Mouse (Mus musculus) heart, adult 2 months (tissue): ENCODE data around the gene Vps35.
A peak's percentile ranks its signal among the peaks of the same experiment; 100 is the strongest.

Source experiments
- CTCF ChIP-seq: fragments of 200-600 bp; IDR thresholded peaks from 2 replicates; pipeline ENCODE4 v1.8.1; 2022; ENCODE audit warnings: antibody characterized with exemption, mild to moderate bottlenecking, moderate library complexity
- EP300 ChIP-seq: fragments of 200-500 bp; IDR thresholded peaks from 2 replicates; pipeline ENCODE4 v1.6.1; 2011; ENCODE audit warnings: low read depth, low read length, control low read depth; ENCODE audit not compliant: insufficient read depth
- POLR2A ChIP-seq: fragments of 200-500 bp; IDR thresholded peaks from 2 replicates; pipeline ENCODE4 v1.6.1; 2011; ENCODE audit warnings: mild to moderate bottlenecking, low read depth, low read length, control low read depth; ENCODE audit not compliant: insufficient read depth

GRCm38 (mm10) chr8:85311743-85312142, 12.1 kb upstream of the Vps35 start:
- peak; percentile 80 for TF ChIP-seq CTCF
- TF ChIP-seq EP300: no peak
- TF ChIP-seq POLR2A: no peak
